11 mouse cellular contexts compared by ENCODE assay signal in the genomic region with DNA sequence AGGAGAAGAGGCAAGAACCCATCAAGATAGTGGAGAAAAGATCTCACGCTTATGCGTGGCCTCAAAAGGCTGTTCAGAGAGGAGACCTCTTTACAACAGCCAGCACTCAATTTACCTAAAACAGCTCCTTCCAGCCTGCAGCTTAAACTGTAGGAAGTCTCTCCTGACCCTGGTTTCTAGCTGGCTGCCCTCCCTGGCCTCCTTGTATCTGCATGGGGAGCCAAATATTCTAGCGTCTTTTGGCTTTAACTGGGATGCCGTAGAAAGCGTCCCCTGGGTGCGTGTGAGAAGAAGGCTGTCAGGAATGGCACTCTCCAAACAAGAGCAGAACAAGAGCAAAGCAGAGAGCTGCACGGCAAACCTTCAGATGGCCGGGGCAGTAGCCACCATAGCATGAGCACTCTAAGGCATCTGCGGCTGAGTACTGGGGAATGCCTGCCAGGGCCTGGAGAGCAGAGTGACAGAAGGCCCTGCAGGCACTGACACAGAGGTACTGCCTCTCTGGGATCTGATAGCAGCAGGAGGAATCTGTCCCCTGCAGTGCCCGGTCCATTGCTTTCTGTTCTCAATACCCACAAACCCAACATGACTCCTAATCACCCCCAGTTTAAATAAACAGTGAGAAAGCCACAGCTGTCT.
A peak's percentile ranks its signal among the peaks of the same experiment; 100 is the strongest.
DNase-seq lines count a peak whose midpoint lies in the region; ATAC-seq and TF ChIP-seq lines count a peak whose summit lies in the region.
"Had no signal": no experiment of that assay in that cellular context is flagged by ENCODE, and none has a peak within 500 bp of the region (broad histone marks: within the 10 kb centered on the region; RNA-seq: fewer than 3 reads in every experiment).

No protein-coding gene starts in this region.

- H3K9ac ChIP-seq in hindbrain, postnatal 0 days (replicated peaks; ENCODE audit: low read length), result no peak overlapping the region
- H3K9ac ChIP-seq in forebrain, embryonic 12.5 days, result no peak overlapping the region
- H3K9ac ChIP-seq in kidney, embryonic 16.5 days (replicated peaks; ENCODE audit: low read length), result 0 out of 2 replicates have a peak overlapping the region, but pooled peaks have one; percentile 15
- H3K9ac ChIP-seq in liver, embryonic 12.5 days, result no peak overlapping the region

- TF ChIP-seq CTCF in hindbrain, postnatal 0 days (IDR thresholded peaks at IDR 0.05; ENCODE audit: low read depth), result no peak

- H3K4me1 ChIP-seq in hindbrain, embryonic 10.5 days (replicated peaks), result peaks cover 45% of the 10 kb centered on the region
- H3K4me1 ChIP-seq in hindbrain, postnatal 0 days (ENCODE audit: insufficient read depth, low read length), result 0 out of 2 replicates have a peak, but pooled peaks cover 5% of the 10 kb centered on the region
- peaks cover 48% of the 10 kb centered on the region for H3K4me1 ChIP-seq in forebrain, embryonic 12.5 days
- peaks cover 32% of the 10 kb centered on the region for H3K4me1 ChIP-seq in kidney, embryonic 16.5 days (ENCODE audit: insufficient read depth, low read length)
- 0 out of 2 replicates have a peak, but pooled peaks cover 3% of the 10 kb centered on the region for H3K4me1 ChIP-seq in liver, embryonic 12.5 days
- H3K4me1 ChIP-seq: megakaryocyte, embryonic 14.5 days had no signal

- no peaks in the 10 kb centered on the region for H3K9me3 ChIP-seq in hindbrain, embryonic 10.5 days
- no peaks in the 10 kb centered on the region for H3K9me3 ChIP-seq in hindbrain, postnatal 0 days (ENCODE audit: low read length)
- H3K9me3 ChIP-seq in forebrain, embryonic 12.5 days, result no peaks in the 10 kb centered on the region
- no peaks in the 10 kb centered on the region for H3K9me3 ChIP-seq in kidney, embryonic 16.5 days (ENCODE audit: low read length)
- H3K9me3 ChIP-seq in liver, embryonic 12.5 days (replicated peaks), result no peaks in the 10 kb centered on the region
- H3K9me3 ChIP-seq: megakaryocyte, embryonic 14.5 days had no signal

- DNase-seq in hindbrain, embryonic 10.5 days (ENCODE audit: low spot score), result no peak
- DNase-seq in hindbrain, postnatal 0 days (ENCODE audit: low spot score), result no peak
- peak; percentile 21 for DNase-seq in cerebellum, adult 9-11 months
- DNase-seq in frontal cortex, postnatal 14 days (ENCODE audit: low spot score in 2 of 2), result no peak
- no peak for DNase-seq in Muller cell, postnatal 12 days (ENCODE audit: inconsistent ontology term)
- DNase-seq: thymus, adult 2 months had no signal

- peaks cover 10% of the 10 kb centered on the region for H3K36me3 ChIP-seq in hindbrain, embryonic 10.5 days
- H3K36me3 ChIP-seq in hindbrain, postnatal 0 days (ENCODE audit: insufficient read depth, low read length), result no peaks in the 10 kb centered on the region
- no peaks in the 10 kb centered on the region; the same call in 1 of the 2 replicates for H3K36me3 ChIP-seq in forebrain, embryonic 12.5 days (replicated peaks)
- H3K36me3 ChIP-seq in kidney, embryonic 16.5 days (ENCODE audit: insufficient read depth, low read length), result peaks cover 3% of the 10 kb centered on the region; the same call in 1 of the 2 replicates
- H3K36me3 ChIP-seq in liver, embryonic 12.5 days, result no peaks in the 10 kb centered on the region

- WGBS in hindbrain, embryonic 10.5 days, result 51% methylated on average over 10 of the region's 10 CpGs
- WGBS in hindbrain, postnatal 0 days, result 50% methylated on average over 10 of the region's 10 CpGs
- WGBS in forebrain, embryonic 12.5 days, result 51% methylated on average over 10 of the region's 10 CpGs
- WGBS in kidney, embryonic 16.5 days, result 53% methylated on average over 10 of the region's 10 CpGs
- 67% methylated on average over 10 of the region's 10 CpGs for WGBS in liver, embryonic 12.5 days (ENCODE audit: insufficient replicate concordance)

- no peak overlapping the region for H3K4me3 ChIP-seq in hindbrain, embryonic 10.5 days
- H3K4me3 ChIP-seq in hindbrain, postnatal 0 days (ENCODE audit: low read length), result no peak overlapping the region
- H3K4me3 ChIP-seq in forebrain, embryonic 12.5 days (replicated peaks), result no peak overlapping the region
- H3K4me3 ChIP-seq in kidney, embryonic 16.5 days (ENCODE audit: low read length), result no peak overlapping the region
- no peak overlapping the region for H3K4me3 ChIP-seq in liver, embryonic 12.5 days
- H3K4me3 ChIP-seq: megakaryocyte, embryonic 14.5 days had no signal

- ATAC-seq in hindbrain, postnatal 0 days, result no peak
- ATAC-seq in forebrain, embryonic 12.5 days (ENCODE audit: low FRiP score), result no peak
- 0 out of 2 replicates have a peak, but pooled peaks have one; percentile 21 for ATAC-seq in kidney, embryonic 16.5 days (ENCODE audit: low FRiP score, low TSS enrichment)
- ATAC-seq in liver, embryonic 12.5 days, result no peak

- H3K4me2 ChIP-seq in hindbrain, postnatal 0 days (ENCODE audit: low read depth, low read length), result no peak overlapping the region
- no peak overlapping the region for H3K4me2 ChIP-seq in forebrain, embryonic 12.5 days
- H3K4me2 ChIP-seq in kidney, embryonic 16.5 days (replicated peaks; ENCODE audit: low read depth, low read length), result no peak overlapping the region
- H3K4me2 ChIP-seq in liver, embryonic 12.5 days, result no peak overlapping the region

- H3K27me3 ChIP-seq in hindbrain, embryonic 10.5 days (ENCODE audit: insufficient read depth, poor library complexity, severe bottlenecking), result no peaks in the 10 kb centered on the region
- H3K27me3 ChIP-seq in hindbrain, postnatal 0 days (ENCODE audit: insufficient read depth, low read length), result no peaks in the 10 kb centered on the region
- H3K27me3 ChIP-seq in forebrain, embryonic 12.5 days, result no peaks in the 10 kb centered on the region
- no peaks in the 10 kb centered on the region for H3K27me3 ChIP-seq in kidney, embryonic 16.5 days (ENCODE audit: insufficient read depth, low read length)
- no peaks in the 10 kb centered on the region for H3K27me3 ChIP-seq in liver, embryonic 12.5 days (replicated peaks)
- H3K27me3 ChIP-seq: CH12.LX; megakaryocyte, embryonic 14.5 days had no signal

- H3K27ac ChIP-seq in hindbrain, embryonic 10.5 days, result peak overlapping the region; percentile 67
- no peak overlapping the region for H3K27ac ChIP-seq in hindbrain, postnatal 0 days
- H3K27ac ChIP-seq in forebrain, embryonic 12.5 days, result peak overlapping the region; percentile 36; the same call in 1 of the 2 replicates
- H3K27ac ChIP-seq in kidney, embryonic 16.5 days (ENCODE audit: low read length), result peak overlapping the region; percentile 54
- H3K27ac ChIP-seq in liver, embryonic 12.5 days, result no peak overlapping the region

Comparison
In these comparisons a context has a peak if more than half of its experiments do, and no peak if none do; other contexts are left out.
1. H3K27ac ChIP-seq: peak in hindbrain, embryonic 10.5 days (single experiment), forebrain, embryonic 12.5 days (single experiment) and kidney, embryonic 16.5 days (single experiment); none in hindbrain, postnatal 0 days (single experiment) and liver, embryonic 12.5 days (single experiment).